Mouse (Mus musculus): ENCODE measurements around the gene Dpp3. TPM values are rescaled to one million over a fixed set of nuclear protein-coding genes. Genes with fewer than 3 reads are reported as not detected.
A peak's percentile ranks its signal among the peaks of the same experiment; 100 is the strongest.

Dpp3 gene
- total and polyA plus RNA-seq, 2 experiments from 2014 or later: 44.3 to 60.1 TPM

DNA sequence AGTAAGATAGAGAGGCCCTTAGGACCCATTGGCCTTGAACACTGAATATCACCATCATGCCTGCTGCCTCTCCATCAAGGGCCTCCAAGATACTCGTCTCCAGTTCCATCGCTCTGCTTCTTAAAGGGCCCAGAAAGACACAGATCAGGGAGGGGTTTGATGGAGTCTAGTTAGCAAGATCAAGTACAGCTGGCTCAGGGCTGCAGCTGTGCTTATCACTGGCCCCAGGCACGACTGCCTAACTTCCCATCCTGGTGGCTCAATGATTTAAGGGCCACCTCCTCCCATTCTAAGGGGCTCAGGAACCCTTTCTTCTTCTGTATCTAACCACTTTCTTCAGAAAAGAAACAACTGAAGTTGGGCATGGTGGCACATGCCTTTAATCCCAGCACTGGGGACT, 36.3 kb downstream of the Dpp3 start:
- no peak for ATAC-seq (ENCODE audit: insufficient read depth, low read depth)
- H3K4me2 ChIP-seq (ENCODE audit: low read depth, low read length): no peak overlapping the region
- TF ChIP-seq CTCF (IDR thresholded peaks at IDR 0.05; ENCODE audit: low read depth) (no peak), EP300 (IDR thresholded peaks at IDR 0.05; ENCODE audit: low read depth) (no peak)
- H3K27me3 ChIP-seq (ENCODE audit: control insufficient read depth, insufficient read depth, low read length): no peaks in the 10 kb centered on the region
- WGBS: 70% methylated on average over 3 of the region's 3 CpGs
- H3K27ac ChIP-seq (ENCODE audit: low read depth): no peak overlapping the region
- no peak overlapping the region for H3K9ac ChIP-seq (replicated peaks; ENCODE audit: low read depth, low read length)
- H3K4me1 ChIP-seq (ENCODE audit: control insufficient read depth, insufficient read depth): no peaks in the 10 kb centered on the region
- H3K36me3 ChIP-seq (replicated peaks; ENCODE audit: control insufficient read depth, insufficient read depth, low read length): no peaks in the 10 kb centered on the region; the same call in 1 of the 2 replicates
- no peak overlapping the region for H3K4me3 ChIP-seq (ENCODE audit: low read depth, low read length)
- DNase-seq (ENCODE audit: low spot score): no peak
- H3K9me3 ChIP-seq (replicated peaks; ENCODE audit: control insufficient read depth, low read length): no peaks in the 10 kb centered on the region

DNA sequence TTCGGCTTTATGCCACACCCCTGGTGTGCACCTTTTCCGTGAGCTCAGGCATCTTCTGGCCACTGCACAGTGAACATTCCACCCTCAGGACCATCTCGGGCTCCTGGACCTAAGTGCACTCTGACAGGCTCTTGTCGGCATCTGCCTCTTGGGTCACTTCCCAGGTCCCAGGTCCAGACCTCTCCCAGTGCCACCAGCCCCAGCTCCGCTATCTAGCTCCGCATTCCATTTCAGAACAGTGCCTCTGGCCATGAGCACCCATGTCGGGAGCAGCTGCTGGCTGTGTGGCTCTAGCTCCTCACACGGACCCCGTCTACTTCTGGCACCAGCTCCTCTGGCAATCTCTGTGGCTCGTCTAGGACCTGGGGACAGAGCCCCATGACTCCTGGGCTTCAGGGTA, 38.3 kb downstream of the Dpp3 start:
- WGBS: 42% methylated on average over 10 of the region's 10 CpGs
- DNase-seq (ENCODE audit: low spot score) (no peak), ATAC-seq (ENCODE audit: insufficient read depth, low read depth) (0 out of 2 replicates have a peak, but pooled peaks have one; percentile 47)
- no peak overlapping the region for H3K4me3 ChIP-seq (ENCODE audit: low read depth, low read length)
- H3K9me3 ChIP-seq (replicated peaks; ENCODE audit: control insufficient read depth, low read length): no peaks in the 10 kb centered on the region
- no peak overlapping the region for H3K4me2 ChIP-seq (ENCODE audit: low read depth, low read length)
- H3K9ac ChIP-seq (replicated peaks; ENCODE audit: low read depth, low read length): no peak overlapping the region
- H3K27ac ChIP-seq (ENCODE audit: low read depth): no peak overlapping the region
- no peaks in the 10 kb centered on the region for H3K4me1 ChIP-seq (ENCODE audit: control insufficient read depth, insufficient read depth)
- H3K27me3 ChIP-seq (ENCODE audit: control insufficient read depth, insufficient read depth, low read length): no peaks in the 10 kb centered on the region
- no peaks in the 10 kb centered on the region; the same call in 1 of the 2 replicates for H3K36me3 ChIP-seq (replicated peaks; ENCODE audit: control insufficient read depth, insufficient read depth, low read length)
- TF ChIP-seq EP300 (IDR thresholded peaks at IDR 0.05; ENCODE audit: low read depth): no peak

DNA sequence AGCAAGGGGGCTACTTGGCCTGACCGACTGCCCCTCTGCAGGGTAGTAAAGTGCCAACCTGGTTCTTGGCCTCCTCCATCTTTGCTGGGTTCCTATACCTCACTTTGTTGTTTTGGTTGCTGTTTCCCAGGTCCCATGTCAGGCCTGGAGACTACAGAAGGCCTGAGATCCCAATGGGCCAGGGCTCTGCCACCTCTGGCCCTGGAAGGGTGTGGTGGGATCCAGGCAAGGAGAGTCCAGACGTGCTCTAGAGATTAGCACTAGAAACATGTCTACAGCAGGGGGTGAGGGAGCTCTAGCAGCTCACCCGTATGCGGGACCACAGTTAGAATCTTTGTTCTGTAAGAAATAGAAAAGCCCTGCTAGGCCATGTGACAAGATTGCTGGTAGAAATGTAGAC, 44.1 kb downstream of the Dpp3 start:
- H3K4me2 ChIP-seq (ENCODE audit: low read depth, low read length): no peak overlapping the region
- TF ChIP-seq EP300 (IDR thresholded peaks at IDR 0.05; ENCODE audit: low read depth) (no peak), CTCF (IDR thresholded peaks at IDR 0.05; ENCODE audit: low read depth) (no peak)
- no peak overlapping the region for H3K4me3 ChIP-seq (ENCODE audit: low read depth, low read length)
- 77% methylated on average over 4 of the region's 4 CpGs for WGBS
- no peaks in the 10 kb centered on the region for H3K4me1 ChIP-seq (ENCODE audit: control insufficient read depth, insufficient read depth)
- no peaks in the 10 kb centered on the region for H3K27me3 ChIP-seq (ENCODE audit: control insufficient read depth, insufficient read depth, low read length)
- H3K27ac ChIP-seq (ENCODE audit: low read depth): no peak overlapping the region
- ATAC-seq (ENCODE audit: insufficient read depth, low read depth) (no peak), DNase-seq (ENCODE audit: low spot score) (no peak)
- no peaks in the 10 kb centered on the region for H3K9me3 ChIP-seq (replicated peaks; ENCODE audit: control insufficient read depth, low read length)
- no peak overlapping the region for H3K9ac ChIP-seq (replicated peaks; ENCODE audit: low read depth, low read length)
- H3K36me3 ChIP-seq (replicated peaks; ENCODE audit: control insufficient read depth, insufficient read depth, low read length): 0 out of 2 replicates have a peak, but pooled peaks cover 7% of the 10 kb centered on the region

DNA sequence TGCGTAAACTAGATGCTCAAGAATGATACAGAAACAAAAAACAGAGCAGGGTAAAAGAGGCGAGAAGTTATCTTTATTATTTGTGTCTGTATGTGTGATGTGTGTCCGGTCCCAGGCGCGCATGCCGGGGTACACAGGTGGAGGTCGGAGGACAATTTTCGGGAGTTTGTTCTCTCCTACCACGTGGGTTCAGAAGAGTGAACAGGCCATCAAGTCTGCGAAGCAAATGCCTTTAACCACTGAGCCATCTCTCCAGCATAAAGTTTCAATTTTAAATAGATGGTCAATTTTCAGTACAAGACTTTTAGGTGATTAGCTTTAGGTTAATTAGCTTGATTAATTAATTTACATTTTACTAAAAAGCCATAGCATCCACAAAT, 48.8 kb downstream of the Dpp3 start:
- Histone ChIP-seq H3K27ac (ENCODE audit: low read depth) (no peak overlapping the region), H3K9me3 (replicated peaks; ENCODE audit: control insufficient read depth, low read length) (no peaks in the 10 kb centered on the region), H3K4me3 (ENCODE audit: low read depth, low read length) (peak overlapping the region; percentile 89), H3K4me1 (ENCODE audit: control insufficient read depth, insufficient read depth) (peaks cover 8% of the 10 kb centered on the region; the same call in 1 of the 2 replicates), H3K9ac (replicated peaks; ENCODE audit: low read depth, low read length) (0 out of 2 replicates have a peak overlapping the region, but pooled peaks have one; percentile 85), H3K27me3 (ENCODE audit: control insufficient read depth, insufficient read depth, low read length) (0 out of 2 replicates have a peak, but pooled peaks cover 4% of the 10 kb centered on the region), H3K4me2 (ENCODE audit: low read depth, low read length) (peak overlapping the region; percentile 90), H3K36me3 (replicated peaks; ENCODE audit: control insufficient read depth, insufficient read depth, low read length) (0 out of 2 replicates have a peak, but pooled peaks cover 7% of the 10 kb centered on the region)
- TF ChIP-seq EP300 (IDR thresholded peaks at IDR 0.05; ENCODE audit: low read depth) (no peak), CTCF (IDR thresholded peaks at IDR 0.05; ENCODE audit: low read depth) (no peak)
- 58% methylated on average over 10 of the region's 10 CpGs for WGBS
- ATAC-seq (ENCODE audit: insufficient read depth, low read depth) (no peak), DNase-seq (ENCODE audit: low spot score) (no peak)

DNA sequence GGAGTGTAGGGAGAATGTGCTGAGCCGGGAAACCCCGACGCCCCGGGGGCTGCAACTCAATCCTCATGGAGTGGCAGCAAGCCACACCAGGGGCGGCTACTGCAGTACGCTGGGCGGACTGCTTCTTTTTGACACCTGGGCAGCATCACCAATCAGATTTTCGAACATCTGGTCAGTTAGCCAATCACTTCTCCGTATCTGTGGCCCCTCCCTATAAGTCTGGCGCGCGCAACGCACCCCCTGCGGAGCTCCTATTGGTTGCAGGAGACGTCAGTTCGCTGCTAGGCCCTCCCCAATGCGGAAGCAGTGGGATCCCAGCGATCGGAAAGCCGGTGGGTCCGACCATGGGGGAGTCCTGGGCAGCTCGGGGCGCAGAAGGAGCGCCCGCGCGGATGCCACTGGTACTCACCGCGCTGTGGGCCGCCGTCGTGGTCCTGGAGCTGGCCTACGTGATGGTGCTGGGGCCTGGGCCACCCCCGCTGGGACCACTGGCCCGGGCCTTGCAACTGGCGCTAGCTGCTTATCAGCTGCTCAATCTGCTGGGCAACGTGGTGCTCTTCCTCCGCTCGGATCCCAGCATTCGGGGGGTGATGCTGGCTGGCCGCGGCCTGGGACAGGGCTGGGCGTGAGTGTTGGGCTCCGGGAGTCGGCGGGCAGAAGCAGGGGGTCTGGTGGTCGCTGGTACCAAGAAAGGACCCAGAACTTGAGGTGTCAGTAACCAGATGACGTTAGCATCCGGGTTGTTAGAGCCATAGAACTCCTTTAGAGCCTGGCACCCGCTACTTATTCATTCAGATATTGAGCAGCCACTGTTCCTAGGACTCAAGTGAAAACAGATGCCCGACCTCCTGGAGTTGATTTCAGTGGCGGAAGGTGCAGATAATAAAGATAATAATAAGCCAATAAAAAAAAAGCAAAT, 49.4 kb downstream of the Dpp3 start, which contains the start of gene Zdhhc24:
TSS of gene Zdhhc24 (plus strand) at position 264 of the 919 bp plus-strand sequence.
- H3K4me1 ChIP-seq (ENCODE audit: control insufficient read depth, insufficient read depth): peaks cover 8% of the 10 kb centered on the region; the same call in 1 of the 2 replicates

More for the DNA sequence above, 49.4 kb downstream of the Dpp3 start, which contains the start of gene Zdhhc24:
- H3K27me3 ChIP-seq (ENCODE audit: control insufficient read depth, insufficient read depth, low read length): 0 out of 2 replicates have a peak, but pooled peaks cover 4% of the 10 kb centered on the region
- 0 out of 2 replicates have a peak within 1 kb of the TSS, but pooled peaks have one; percentile 47 for H3K27ac ChIP-seq (ENCODE audit: low read depth)
- under 1% methylated on average over 52 of the region's 52 CpGs for WGBS
- DNase-seq (ENCODE audit: low spot score): peak; percentile 91
- peak within 1 kb of the TSS; percentile 85 for H3K9ac ChIP-seq (replicated peaks; ENCODE audit: low read depth, low read length)
- ATAC-seq (ENCODE audit: insufficient read depth, low read depth): peak; percentile 99
- peak within 1 kb of the TSS; percentile 90 for H3K4me2 ChIP-seq (ENCODE audit: low read depth, low read length)
- H3K9me3 ChIP-seq (replicated peaks; ENCODE audit: control insufficient read depth, low read length): no peaks in the 10 kb centered on the region
- H3K36me3 ChIP-seq (replicated peaks; ENCODE audit: control insufficient read depth, insufficient read depth, low read length): 0 out of 2 replicates have a peak, but pooled peaks cover 7% of the 10 kb centered on the region
- peak within 1 kb of the TSS; percentile 89 for H3K4me3 ChIP-seq (ENCODE audit: low read depth, low read length)
- TF ChIP-seq EP300 (IDR thresholded peaks at IDR 0.05; ENCODE audit: low read depth) (no peak), CTCF (IDR thresholded peaks at IDR 0.05; ENCODE audit: low read depth) (no peak)
